Mouse (Mus musculus): ENCODE results near the gene March10.

DNA sequence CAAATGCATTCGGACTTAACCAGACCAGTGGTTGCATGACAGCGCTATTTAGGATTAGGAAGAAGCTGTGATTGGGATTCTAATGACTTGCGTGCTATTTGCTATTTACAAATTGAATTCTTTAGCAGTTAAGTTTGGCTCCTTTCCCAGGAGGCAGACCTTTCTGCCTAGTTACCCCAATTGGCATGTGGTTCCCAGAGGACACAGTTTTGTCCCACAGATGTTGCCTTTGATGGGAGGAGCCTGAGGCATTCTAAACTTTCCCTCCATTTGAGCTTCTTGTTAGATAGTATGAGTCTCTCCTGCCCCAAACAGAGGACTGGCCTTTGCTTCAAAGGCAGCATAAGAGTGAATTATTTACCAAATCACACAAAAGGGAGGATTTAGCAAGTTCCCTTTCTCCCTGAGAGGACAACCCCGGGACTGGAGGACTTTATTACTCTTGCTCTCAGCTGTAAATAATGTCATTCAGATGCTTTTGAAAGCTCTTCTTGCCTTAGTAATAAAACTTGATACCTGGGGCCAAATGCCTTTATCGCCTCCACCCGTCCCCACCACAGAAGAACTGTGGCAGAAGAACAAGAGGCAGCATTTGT is 48.6 kb downstream of the March10 start:
- TF ChIP-seq CTCF (IDR thresholded peaks at IDR 0.05; ENCODE audit: low read depth) (no peak), EP300 (optimal IDR thresholded peaks at IDR 0.05) (no peak)

Measured in stomach, postnatal 0 days (tissue).